Mouse (Mus musculus) intestine, embryonic 14.5 days (tissue): ENCODE measurements at regions not wholly inside any gene's neighbourhood (a gene's known extent, or its start where the extent isn't known, plus 50 kb on each side); places are given as distances from the start of the nearest gene placed in this dataset.

Source experiments
- ATAC-seq: fragments of 200-750 bp; cut with Nextera tagmentation; replicated peaks from 2 replicates; pipeline ENCODE4 v1.8.0; 2017; ENCODE audit warnings: low read depth, moderate number of reproducible peaks, moderate TSS enrichment, moderate library complexity; ENCODE audit not compliant: low FRiP score, low TSS enrichment
- DNase-seq: peaks from one replicate; pipeline ENCODE4 v3.0.0-alpha.2; 2018; ENCODE audit warnings: low spot score
- H3K27ac ChIP-seq: fragments of 300-500 bp; sonication (generic); 2 replicates; pipeline ENCODE4 v1.5.1; 2014; ENCODE audit warnings: low read depth, mild to moderate bottlenecking, control low read depth
- H3K27me3 ChIP-seq: fragments of 300-500 bp; sonication (generic); replicated peaks from 2 replicates; pipeline ENCODE4 v1.6.1; 2014; ENCODE audit warnings: low read length, control low read depth; ENCODE audit not compliant: control insufficient read depth, insufficient read depth
- H3K36me3 ChIP-seq: fragments of 300-500 bp; sonication (generic); 2 replicates; pipeline ENCODE4 v1.6.1; 2014; ENCODE audit warnings: low read length, control low read depth; ENCODE audit not compliant: control insufficient read depth, insufficient read depth
- H3K4me1 ChIP-seq: fragments of 300-500 bp; sonication (generic); replicated peaks from 2 replicates; pipeline ENCODE4 v1.6.1; 2014; ENCODE audit warnings: low read length, control low read depth, mixed read lengths; ENCODE audit not compliant: control insufficient read depth, insufficient read depth
- H3K4me2 ChIP-seq: fragments of 300-500 bp; sonication (generic); 2 replicates; pipeline ENCODE4 v1.6.1; 2014; ENCODE audit warnings: low read length
- H3K4me3 ChIP-seq: fragments of 300-500 bp; sonication (generic); 2 replicates; pipeline ENCODE4 v1.5.1; 2014; ENCODE audit warnings: low read depth, low read length, control low read depth, mixed read lengths
- H3K9ac ChIP-seq: fragments of 300-500 bp; sonication (generic); 2 replicates; pipeline ENCODE4 v1.6.1; 2014; ENCODE audit warnings: mild to moderate bottlenecking, low read length
- H3K9me3 ChIP-seq: fragments of 300-500 bp; sonication (generic); 2 replicates; pipeline ENCODE4 v1.6.1; 2016; ENCODE audit warnings: low read length, control low read depth; ENCODE audit not compliant: control insufficient read depth
- WGBS: fragments of 180-500 bp; shearing (Covaris S2); extraction: QIAGEN DNeasy Blood & Tissue Kit; methylation state at CpG from one replicate; pipeline ENCODE4 v1.1.7; 2014; 5-methylcytosine and 5-hydroxymethylcytosine counted together

DNA sequence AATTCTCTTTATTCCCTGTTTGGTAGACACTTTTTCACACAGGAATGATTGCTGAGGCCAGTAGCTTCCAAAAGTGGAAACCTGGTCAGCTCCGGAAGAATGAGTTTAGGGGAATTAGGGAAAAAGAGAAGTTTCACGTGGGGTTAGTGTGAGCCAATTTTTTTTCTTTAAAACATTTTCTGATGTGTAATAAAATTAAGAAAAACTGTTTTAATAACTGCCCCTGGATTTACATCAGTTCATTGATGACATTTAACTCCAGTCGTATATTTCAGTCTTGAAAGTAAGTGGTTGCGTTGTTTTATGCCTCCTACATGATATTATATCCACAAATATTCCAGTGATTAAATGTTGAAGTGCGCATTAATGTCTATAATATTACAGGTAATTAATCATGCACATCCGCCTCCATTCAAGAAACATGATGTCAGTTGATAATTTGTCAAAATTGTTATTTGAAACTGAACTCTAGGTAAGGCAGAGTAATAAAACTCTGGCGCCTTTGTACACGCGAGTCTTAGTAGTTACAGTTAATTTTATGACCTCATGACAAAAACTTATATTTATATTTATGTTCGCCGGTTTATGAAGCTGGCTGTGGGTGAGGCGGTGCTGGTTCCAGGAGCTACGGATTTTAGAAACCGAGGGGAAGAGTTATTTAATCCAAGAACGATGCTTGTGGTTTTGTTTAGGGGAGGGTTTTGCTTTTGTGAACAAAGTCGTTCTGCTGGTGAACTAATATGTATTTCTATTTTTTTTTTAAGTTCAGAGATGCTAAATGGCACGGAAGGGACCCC is 252.5 kb upstream of the Nfe2l3 start:
- 6% methylated on average over 17 of the region's 17 CpGs for WGBS
- H3K9me3 ChIP-seq, result no peaks in the 10 kb centered on the region

DNA sequence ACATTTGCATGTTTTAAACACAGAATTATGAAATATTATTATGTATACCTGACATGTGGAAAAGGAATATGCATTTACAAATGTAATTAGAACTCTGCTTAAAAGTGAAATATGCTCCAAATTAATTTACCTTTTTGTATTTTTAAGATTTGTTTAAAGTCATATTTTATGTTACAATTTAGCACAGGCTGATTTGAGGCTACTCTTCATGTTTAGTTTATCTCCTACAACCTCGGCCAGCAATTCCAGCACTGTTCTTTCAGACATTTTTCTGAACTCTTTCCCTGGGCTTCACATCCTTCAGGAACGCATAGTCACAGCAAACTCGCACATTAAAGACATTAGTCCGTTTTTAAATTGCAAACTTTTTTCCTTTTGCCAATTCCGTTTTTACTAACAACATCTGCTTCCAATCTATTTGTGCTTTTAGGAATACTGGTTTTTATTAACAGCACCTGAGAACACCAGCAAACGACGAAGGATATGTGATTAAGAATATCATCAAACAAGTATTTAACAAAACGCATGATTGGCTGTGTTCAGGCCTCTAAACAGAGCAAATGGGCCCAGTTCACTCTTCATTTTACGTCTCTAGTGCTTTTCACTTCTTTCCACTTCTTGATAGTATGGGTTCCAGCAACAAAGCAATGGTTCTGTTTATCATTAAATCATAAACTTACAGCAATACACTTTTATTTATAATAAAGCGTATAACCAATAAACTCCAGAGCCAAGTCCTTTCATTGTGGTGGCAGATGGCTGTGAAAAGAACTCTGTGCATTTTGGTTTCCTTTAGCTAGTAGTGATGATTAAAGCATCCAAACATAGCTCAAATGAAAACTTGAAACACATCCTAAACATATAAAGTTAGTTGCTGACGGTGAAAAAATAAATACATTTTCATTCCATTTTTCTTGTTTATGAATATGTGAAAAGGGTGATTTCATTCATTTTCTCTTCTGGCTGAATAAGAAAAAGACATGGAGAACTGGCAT is 251.3 kb upstream of the Nfe2l3 start:
- Histone ChIP-seq H3K9me3 (no peaks in the 10 kb centered on the region), H3K4me2 (no peak overlapping the region), H3K27ac (no peak overlapping the region), H3K4me3 (no peak overlapping the region), H3K9ac (no peak overlapping the region), H3K27me3 (peaks cover 84% of the 10 kb centered on the region), H3K4me1 (no peaks in the 10 kb centered on the region; the same call in 1 of the 2 replicates), H3K36me3 (no peaks in the 10 kb centered on the region)
- ATAC-seq (no peak), DNase-seq (no peak)
- 6% methylated on average over 11 of the region's 11 CpGs for WGBS

More for the DNA sequence above, 252.5 kb upstream of the Nfe2l3 start:
- H3K4me2 ChIP-seq, result no peak overlapping the region
- ATAC-seq, result no peak
- H3K36me3 ChIP-seq, result no peaks in the 10 kb centered on the region
- no peak overlapping the region for H3K4me3 ChIP-seq
- peak; percentile 67 for DNase-seq
- no peaks in the 10 kb centered on the region; the same call in 1 of the 2 replicates for H3K4me1 ChIP-seq
- H3K27me3 ChIP-seq, result peaks cover 83% of the 10 kb centered on the region
- no peak overlapping the region for H3K9ac ChIP-seq
- H3K27ac ChIP-seq, result no peak overlapping the region

GRCm38 (mm10) chr6:51181905-51182304 is 250.6 kb upstream of the Nfe2l3 start:
- Histone ChIP-seq H3K4me2 (no peak overlapping the region), H3K27me3 (peaks cover 84% of the 10 kb centered on the region), H3K9ac (no peak overlapping the region), H3K27ac (no peak overlapping the region), H3K4me1 (no peaks in the 10 kb centered on the region; the same call in 1 of the 2 replicates), H3K36me3 (no peaks in the 10 kb centered on the region), H3K4me3 (no peak overlapping the region), H3K9me3 (no peaks in the 10 kb centered on the region)
- no peak for DNase-seq
- WGBS, result 23% methylated on average over 10 of the region's 10 CpGs
- no peak for ATAC-seq

DNA sequence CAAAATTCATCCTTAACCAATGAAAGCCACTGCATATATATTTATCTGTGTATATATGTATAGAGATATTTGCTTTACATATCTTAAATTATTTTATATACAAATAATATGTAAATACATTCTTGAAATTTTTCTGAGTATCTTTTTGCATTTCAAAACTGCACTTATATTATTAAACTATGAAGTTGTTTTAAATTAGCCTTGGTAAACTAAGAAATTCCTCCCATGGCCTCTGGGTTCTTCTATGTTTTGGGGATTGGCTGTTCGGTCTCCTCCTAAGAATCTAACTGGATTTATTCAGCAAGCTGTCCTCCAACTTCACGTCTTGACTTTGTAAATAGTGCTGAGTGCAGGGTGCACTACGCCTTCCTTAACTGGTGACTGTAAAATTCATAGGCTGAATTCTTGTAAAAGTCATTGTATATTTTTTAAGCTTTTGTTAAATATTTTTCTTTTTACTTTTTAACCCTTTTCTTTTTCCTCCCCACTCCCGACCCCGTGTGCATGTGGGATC is 249.6 kb upstream of the Nfe2l3 start:
- no peak for DNase-seq
- Histone ChIP-seq H3K36me3 (no peaks in the 10 kb centered on the region), H3K4me1 (no peaks in the 10 kb centered on the region; the same call in 1 of the 2 replicates), H3K9ac (no peak overlapping the region), H3K4me2 (no peak overlapping the region), H3K9me3 (no peaks in the 10 kb centered on the region), H3K27me3 (peaks cover 84% of the 10 kb centered on the region), H3K27ac (no peak overlapping the region), H3K4me3 (no peak overlapping the region)
- 7% methylated on average over 5 of the region's 5 CpGs for WGBS
- no peak for ATAC-seq

DNA sequence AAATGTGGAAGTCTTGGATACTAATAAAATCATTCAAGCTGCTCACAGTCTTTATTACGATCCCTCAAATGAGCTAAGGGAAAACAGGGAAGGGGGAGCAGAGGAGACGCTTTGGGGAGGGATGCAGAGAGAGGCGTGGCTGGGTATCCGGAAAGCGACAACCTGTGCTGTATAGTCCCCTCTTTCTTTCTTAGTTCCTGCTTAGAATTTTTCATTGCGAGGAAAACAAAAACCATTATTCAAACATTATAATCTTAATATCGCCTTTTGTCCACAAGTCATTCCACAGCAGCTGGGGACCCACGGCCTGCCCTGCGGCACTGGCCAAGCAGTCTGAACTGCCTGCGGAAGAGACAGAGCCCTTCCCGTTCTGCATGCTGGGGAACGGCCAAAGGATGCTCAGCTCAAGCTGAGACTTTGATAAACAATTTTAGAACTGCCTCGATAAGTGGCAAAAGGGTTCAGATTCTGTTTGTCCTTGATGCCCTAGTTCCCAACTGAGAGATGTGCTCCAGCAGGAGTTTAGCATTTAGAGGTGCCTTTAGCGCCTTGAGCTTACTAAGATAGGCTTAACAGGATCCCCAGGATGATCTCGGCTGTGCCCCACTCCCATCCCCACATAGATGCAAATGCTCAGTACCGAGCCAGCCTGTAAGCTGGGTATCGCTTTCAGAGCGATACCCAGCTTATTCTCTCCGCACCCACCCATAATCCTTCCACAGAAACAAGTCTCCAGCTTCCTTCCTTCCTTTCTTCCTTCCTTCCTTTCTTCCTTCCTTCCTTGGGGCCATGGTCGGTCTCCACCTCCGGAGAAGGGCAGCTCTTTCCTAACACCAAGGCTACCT is 248.7 kb upstream of the Nfe2l3 start:
- no peaks in the 10 kb centered on the region for H3K9me3 ChIP-seq
- no peak for ATAC-seq
- no peak overlapping the region for H3K27ac ChIP-seq
- H3K4me2 ChIP-seq, result no peak overlapping the region
- no peak overlapping the region for H3K4me3 ChIP-seq
- 1% methylated on average over 21 of the region's 21 CpGs for WGBS
- no peak overlapping the region for H3K9ac ChIP-seq
- no peaks in the 10 kb centered on the region for H3K36me3 ChIP-seq
- peak; percentile 73 for DNase-seq
- no peaks in the 10 kb centered on the region; the same call in 1 of the 2 replicates for H3K4me1 ChIP-seq
- peaks cover 94% of the 10 kb centered on the region for H3K27me3 ChIP-seq

GRCm38 (mm10) chr6:51184500-51184899 is 248.0 kb upstream of the Nfe2l3 start:
- H3K4me2 ChIP-seq, result no peak overlapping the region
- H3K4me1 ChIP-seq, result no peaks in the 10 kb centered on the region
- peaks cover 96% of the 10 kb centered on the region for H3K27me3 ChIP-seq
- no peak for ATAC-seq
- H3K36me3 ChIP-seq, result no peaks in the 10 kb centered on the region
- WGBS, result 5% methylated on average over 3 of the region's 3 CpGs
- no peak overlapping the region for H3K27ac ChIP-seq
- no peak for DNase-seq
- H3K9ac ChIP-seq, result no peak overlapping the region
- no peaks in the 10 kb centered on the region for H3K9me3 ChIP-seq
- H3K4me3 ChIP-seq, result no peak overlapping the region

DNA sequence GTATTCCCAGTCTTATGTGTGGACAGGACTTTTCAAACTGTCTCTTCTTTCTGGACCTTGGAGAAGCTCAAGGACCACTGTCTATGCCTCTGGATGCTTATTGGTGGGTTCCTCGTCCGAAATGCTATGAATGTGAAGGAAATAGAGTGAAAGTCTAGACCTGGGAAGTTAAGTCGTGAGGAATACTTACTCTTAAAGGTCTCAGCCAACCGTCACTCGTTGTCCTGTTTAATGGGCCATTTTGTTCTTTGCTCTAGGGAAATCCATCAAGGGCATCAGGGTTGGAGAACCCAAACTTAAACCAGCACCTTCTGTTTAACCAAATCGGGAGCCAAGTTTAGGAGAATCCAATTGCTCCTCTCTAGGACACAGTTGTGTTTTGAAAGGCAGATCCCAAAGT is 247.3 kb upstream of the Nfe2l3 start:
- Histone ChIP-seq H3K9ac (no peak overlapping the region), H3K27me3 (peaks cover 96% of the 10 kb centered on the region), H3K4me1 (no peaks in the 10 kb centered on the region), H3K27ac (no peak overlapping the region), H3K4me2 (no peak overlapping the region), H3K4me3 (no peak overlapping the region), H3K9me3 (no peaks in the 10 kb centered on the region), H3K36me3 (no peaks in the 10 kb centered on the region)
- ATAC-seq (no peak), DNase-seq (no peak)
- WGBS, result 22% methylated on average over 6 of the region's 6 CpGs

GRCm38 (mm10) chr6:51189173-51189572 is 243.3 kb upstream of the Nfe2l3 start:
- no peak overlapping the region for H3K9ac ChIP-seq
- DNase-seq (no peak), ATAC-seq (no peak)
- H3K27ac ChIP-seq, result no peak overlapping the region
- no peaks in the 10 kb centered on the region for H3K36me3 ChIP-seq
- WGBS, result 80% methylated on average over 3 of the region's 3 CpGs
- peaks cover 94% of the 10 kb centered on the region for H3K27me3 ChIP-seq
- no peaks in the 10 kb centered on the region for H3K9me3 ChIP-seq
- H3K4me2 ChIP-seq, result no peak overlapping the region
- no peak overlapping the region for H3K4me3 ChIP-seq
- H3K4me1 ChIP-seq, result no peaks in the 10 kb centered on the region
